Mouse (Mus musculus) cerebellum, adult 18-20 months (tissue): ENCODE results near the gene Tmem163.
A peak's percentile ranks its signal among the peaks of the same experiment; 100 is the strongest.

Source experiments
- DNase-seq, 2 experiments: peaks; one replicate each; pipeline ENCODE4 v3.0.0; 2021

Gene Tmem163

DNA sequence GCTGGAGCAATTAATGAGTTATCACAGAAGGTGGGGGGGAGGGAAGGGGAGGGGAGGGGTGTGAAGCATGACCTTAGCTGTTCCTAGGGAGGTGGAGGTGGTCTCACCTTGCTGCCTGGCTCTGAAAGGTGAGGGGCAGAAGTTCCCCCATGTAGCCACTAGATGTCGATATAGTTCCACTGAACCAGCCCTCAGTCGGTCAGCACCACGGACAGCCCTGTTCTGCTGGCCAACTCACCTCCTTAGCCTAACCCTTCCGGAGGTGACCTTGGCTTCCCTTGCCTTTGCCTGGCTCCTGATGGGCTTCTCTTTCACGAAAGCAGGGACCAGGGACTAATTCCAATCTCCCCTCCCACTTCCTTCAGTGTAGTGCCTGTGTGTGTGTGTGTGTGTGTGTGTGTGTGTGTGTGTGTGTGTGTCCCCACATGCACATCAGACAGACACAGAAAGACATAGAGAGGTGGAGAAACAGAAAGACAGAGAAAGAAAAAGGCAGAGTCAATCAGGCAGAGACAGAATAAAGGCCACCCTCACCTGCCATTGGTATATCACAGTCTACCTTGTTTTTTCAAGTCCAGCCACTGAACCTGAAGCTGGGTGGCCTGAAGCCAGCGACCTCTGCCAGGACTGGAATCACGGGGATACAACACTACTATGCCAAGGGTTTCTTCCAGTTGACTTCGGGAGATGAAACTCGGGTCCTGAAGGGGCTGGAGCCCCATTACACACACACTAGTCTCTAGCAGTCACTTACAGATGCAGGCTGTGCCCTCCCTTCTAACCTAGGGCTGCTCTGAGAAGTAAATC, 182.4 kb downstream of the Tmem163 start:
- peak; percentile 73 to 81 for DNase-seq

- DNase-seq = peak; percentile 41 to 52
These were observed 192.2 kb downstream of the Tmem163 start for GRCm38 (mm10) chr1:127487161-127487560.

- DNase-seq = peak; percentile 60 to 81
These were observed 194.5 kb downstream of the Tmem163 start for GRCm38 (mm10) chr1:127484826-127485225.

GRCm38 (mm10) chr1:127484188-127484587, 195.2 kb downstream of the Tmem163 start:
- no peak for DNase-seq

GRCm38 (mm10) chr1:127482911-127483310, 196.4 kb downstream of the Tmem163 start:
- DNase-seq = no peak

DNA sequence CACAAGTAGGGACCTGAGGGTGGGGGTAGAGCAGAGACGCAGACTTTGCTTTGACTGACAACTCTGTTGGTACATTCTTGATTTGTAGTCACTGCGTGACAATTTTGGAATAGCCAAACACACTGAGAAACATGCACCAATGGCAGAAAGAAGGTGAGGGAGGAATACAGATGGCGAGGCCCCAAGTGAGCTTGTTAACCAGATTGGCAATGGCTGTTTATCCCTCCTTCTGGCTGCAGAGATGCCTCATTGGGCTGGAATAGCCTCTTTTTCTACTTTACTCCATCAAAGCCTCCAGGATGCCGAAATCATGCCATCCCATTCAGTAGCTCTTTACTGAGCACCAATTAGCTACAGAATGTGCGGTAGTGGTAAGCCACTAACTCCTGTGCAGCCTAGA, 203.6 kb downstream of the Tmem163 start:
- no peak for DNase-seq

GRCm38 (mm10) chr1:127470175-127470574, 209.2 kb downstream of the Tmem163 start:
- DNase-seq = no peak

DNA sequence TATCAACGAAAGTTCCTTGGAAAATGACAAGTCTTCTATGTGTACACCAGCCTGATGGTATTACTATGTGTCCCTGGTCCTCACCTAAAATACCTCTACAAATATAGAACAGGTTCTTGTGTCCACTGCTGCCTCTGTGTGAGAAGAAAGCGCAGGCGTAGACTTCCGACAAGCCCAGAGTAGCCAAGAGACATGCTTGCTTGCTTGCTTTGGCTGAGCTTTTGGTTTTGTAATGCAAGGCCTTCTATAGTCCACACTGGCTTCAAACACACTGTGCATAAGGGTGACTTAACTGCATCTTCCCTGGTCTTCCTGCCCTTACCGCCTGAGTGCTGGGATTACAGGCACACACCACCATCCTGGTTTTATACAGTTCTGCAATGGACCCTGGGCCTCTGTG, 212.1 kb downstream of the Tmem163 start:
- no peak for DNase-seq

DNA sequence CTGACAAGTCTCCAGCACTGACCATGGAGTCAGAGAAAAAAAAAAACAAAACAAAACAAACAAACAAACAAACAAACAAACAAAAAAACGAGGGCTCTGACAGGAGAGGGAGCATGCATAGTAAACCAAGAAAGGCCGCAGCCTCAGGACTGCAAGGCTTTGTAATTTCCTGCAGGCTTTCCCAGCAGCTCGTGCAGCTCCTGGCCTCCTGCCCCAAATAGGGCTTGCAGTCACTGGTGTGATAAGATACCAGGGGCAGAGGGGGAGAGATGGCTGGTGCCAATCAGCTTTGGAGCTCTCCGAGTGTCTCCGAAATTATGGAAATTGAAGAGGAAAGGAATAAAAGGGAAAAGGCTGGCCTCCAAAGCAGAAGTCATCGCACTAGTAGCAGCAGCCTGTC, 214.1 kb downstream of the Tmem163 start:
- DNase-seq = no peak

- DNase-seq = no peak
These were observed 215.3 kb downstream of the Tmem163 start for GRCm38 (mm10) chr1:127464041-127464440.

- DNase-seq = no peak
These were observed 218.3 kb downstream of the Tmem163 start for GRCm38 (mm10) chr1:127461017-127461416.

DNA sequence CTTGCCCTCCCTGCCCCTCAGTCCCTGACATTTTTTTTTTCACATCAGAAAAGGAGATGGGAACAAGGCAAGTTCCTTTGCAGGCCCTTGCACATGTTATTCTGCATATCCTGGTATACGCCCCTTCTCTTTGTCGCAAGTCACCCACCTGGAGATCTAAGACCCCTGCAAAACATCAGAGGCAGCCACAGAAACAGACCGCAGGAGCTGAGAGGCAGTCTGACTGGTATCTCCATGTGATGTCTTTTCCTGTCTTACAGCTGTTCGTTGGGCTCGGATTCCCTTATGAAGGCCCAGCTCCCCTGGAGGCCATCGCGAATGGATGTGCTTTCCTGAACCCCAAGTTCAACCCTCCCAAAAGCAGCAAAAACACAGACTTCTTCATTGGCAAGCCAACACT, 219.8 kb downstream of the Tmem163 start:
- no peak for DNase-seq

- peak; percentile 63 to 72 for DNase-seq
These were observed 220.3 kb downstream of the Tmem163 start for GRCm38 (mm10) chr1:127459015-127459451.

DNA sequence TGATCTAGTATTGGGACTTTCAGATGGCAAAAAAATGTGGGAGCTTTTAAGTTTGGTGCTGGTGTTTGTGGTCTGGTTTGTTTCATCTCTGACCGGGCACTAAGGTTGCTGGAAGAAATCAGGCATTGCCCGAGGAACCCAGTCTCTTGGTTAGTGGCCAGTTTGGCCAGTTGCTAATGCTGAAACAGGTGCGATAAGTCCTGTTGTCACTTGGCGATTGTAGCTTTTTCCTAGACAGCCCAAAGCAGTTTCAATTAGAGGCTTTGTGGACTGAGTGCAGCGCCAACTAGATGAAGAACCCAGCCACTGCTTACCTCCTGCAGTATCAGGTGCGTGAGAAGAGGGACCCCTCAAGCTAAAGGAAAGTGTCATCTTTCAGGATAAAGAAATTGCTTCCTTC, 226.0 kb downstream of the Tmem163 start:
- no peak for DNase-seq

DNA sequence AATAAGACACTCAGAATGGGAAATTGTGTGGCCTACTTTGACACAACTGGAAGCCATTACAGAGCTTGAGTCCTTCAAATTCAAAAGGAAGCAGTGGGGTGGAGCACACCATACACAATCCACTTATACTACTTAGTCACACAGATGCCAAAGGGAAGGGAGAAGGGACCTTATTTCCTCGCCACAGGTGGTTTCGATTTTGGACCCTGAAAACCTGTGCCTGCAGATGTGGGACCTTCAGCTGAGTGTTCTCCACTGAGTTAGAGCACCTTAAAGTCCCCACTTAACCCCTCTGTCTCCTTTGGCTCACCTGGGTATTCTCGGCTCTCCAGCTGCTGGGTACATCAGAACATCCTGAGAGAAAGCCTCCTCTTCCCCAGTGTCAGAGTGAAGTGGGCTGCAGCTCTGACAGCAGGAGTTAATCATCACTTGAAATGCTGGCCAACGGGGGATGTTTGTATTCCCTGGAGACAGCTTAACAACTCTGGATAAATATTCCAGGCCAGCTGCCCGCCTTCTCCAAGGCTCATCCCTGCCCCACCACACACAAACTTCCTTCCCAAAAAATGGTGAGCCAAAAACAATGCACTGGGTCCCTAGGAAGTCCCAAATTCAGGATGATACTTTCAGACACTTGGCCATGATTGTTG, 234.4 kb downstream of the Tmem163 start:
- DNase-seq = no peak

GRCm38 (mm10) chr1:127442880-127443877, 236.2 kb downstream of the Tmem163 start:
- no peak for DNase-seq

GRCm38 (mm10) chr1:127441736-127442135, 237.6 kb downstream of the Tmem163 start:
- DNase-seq = no peak

DNA sequence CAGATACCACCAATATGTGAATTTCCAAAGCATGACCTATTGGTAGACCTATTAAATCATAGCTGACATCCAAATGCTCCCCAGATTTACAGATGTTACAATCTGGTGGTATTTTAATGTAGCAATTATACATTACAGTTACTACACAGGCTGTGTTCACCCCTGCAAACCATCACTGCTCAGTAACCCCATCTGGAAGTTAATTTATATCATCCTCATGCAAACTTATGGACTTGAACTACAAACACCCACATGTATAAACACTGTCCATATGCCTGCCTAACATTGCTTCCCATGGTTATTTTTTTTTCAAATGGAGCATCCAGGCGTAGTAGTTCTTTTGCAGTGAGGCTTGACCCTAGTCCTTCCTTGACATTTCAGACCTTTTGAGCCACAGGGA, 238.3 kb downstream of the Tmem163 start:
- DNase-seq = no peak

- DNase-seq = no peak
These were observed 239.9 kb downstream of the Tmem163 start for GRCm38 (mm10) chr1:127439452-127439891.

DNA sequence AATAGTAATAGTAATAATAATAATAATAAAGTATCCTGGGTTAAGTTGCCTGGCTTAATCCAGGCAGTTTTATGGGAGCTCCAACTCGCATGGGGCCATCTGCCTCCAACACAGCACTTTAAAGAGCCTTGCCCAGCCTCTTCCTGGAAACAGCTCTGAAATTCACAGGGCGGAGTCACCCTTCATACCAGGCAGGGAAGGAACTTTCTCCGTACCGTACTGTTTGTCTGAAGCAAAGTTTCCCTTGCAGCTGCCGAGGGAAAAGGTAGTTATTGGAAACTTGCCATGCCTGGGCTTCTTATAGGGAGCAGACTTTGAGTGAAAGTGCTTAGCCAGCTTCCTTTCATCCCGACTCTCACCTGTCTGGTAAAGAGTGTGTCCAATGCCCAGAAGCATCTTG, 242.3 kb downstream of the Tmem163 start:
- DNase-seq = no peak
